Mouse (Mus musculus) MEL (cell line): ENCODE data around the gene Sirpb1b.
"Not testable (repeated sequence)": the region's sequence is repeated elsewhere in the genome, so short reads cannot be mapped to it uniquely, and the experiment has no call there.

Source experiments
- EP300 ChIP-seq, 2 experiments: IDR thresholded peaks; 2 replicates each; pipeline ENCODE4 v1.6.1; 2011; ENCODE audit warnings: improper control_type of control experiment in 2 of 2, low read length in 2 of 2, low read depth in 1 of 2, mild to moderate bottlenecking in 1 of 2
- ETS1 ChIP-seq: IDR thresholded peaks from 2 replicates; pipeline ENCODE4 v1.6.1; 2012; ENCODE audit warnings: low read depth, mild to moderate bottlenecking, inconsistent platforms, low read length, improper control_type of control experiment, moderate library complexity
- MEF2A ChIP-seq: IDR thresholded peaks from 2 replicates; pipeline ENCODE4 v1.6.1; 2014; ENCODE audit warnings: low read depth, mild to moderate bottlenecking, inconsistent platforms, low read length, improper control_type of control experiment; ENCODE audit not compliant: poor library complexity, insufficient replicate concordance, severe bottlenecking; ENCODE audit errors: extremely low read depth
- POLR2A ChIP-seq, 2 experiments: IDR thresholded peaks; 2 replicates each; pipeline ENCODE4 v1.6.1; 2011 to 2012; ENCODE audit warnings: low read length in 2 of 2, mild to moderate bottlenecking in 2 of 2, control low read depth in 1 of 2, improper control_type of control experiment in 1 of 2, low read depth in 1 of 2, moderate library complexity in 1 of 2; ENCODE audit not compliant: control insufficient read depth in 1 of 2, insufficient read depth in 1 of 2, poor library complexity in 1 of 2
- RAD21 ChIP-seq: IDR thresholded peaks from 2 replicates; pipeline ENCODE4 v1.6.1; 2011; ENCODE audit warnings: mild to moderate bottlenecking, low read depth, low read length, improper control_type of control experiment

DNA sequence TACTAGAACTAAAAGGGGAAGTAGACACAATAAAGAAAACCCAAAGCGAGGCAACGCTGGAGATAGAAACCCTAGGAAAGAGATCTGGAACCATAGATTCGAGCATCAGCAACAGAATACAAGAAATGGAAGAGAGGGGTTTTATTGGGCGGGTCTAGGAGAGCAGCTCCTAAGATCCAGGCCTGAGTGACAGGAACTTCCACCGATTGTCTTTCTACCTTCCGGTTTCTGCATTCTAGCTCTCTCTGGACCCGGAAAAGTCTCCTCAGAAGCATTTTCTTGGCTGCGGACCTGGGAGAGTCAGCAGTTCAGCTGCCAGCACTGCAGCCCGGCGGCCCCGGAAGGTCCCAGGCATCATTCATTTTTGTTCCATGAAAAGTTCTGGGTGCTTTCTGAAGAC, 61.3 kb downstream of the Sirpb1b start:
- not testable (repeated sequence) for TF ChIP-seq EP300 (IDR thresholded peaks at IDR 0.05; ENCODE audit: low read depth in 1 of 2, low read length in 2 of 2); MEF2A; ETS1; POLR2A (IDR thresholded peaks at IDR 0.05; ENCODE audit: control insufficient read depth in 1 of 2, insufficient read depth in 1 of 2, low read depth in 1 of 2, low read length in 2 of 2, poor library complexity in 1 of 2); RAD21
